Mouse (Mus musculus): ENCODE data around the gene Gm42669. TPM values are rescaled to one million over a fixed set of nuclear protein-coding genes. Genes with fewer than 3 reads are reported as not detected.

Gene Gm42669
- total and polyA plus RNA-seq, 2 experiments from 2014 or later: 0.16 to 0.64 TPM

DNA sequence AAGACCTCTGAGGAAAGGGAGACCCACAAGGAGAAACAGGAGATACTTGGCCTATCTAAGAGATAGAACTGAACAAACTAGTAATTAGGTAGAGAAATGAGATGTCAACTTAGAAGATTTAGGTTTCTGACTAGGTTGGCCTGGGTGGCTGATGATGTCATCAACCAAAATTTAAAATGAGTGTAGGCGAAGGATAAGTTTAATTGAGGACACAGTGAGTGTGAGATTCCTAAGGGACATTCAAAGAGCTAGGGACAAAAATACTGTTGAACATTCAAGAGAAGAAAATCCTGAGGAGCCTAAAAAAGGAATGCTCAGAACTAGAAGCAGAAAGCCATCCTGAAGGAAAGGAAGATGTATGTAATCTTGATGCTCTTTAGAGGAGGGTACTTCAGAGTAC, 8.7 kb downstream of the Gm42669 start:
- DNase-seq (ENCODE audit: low spot score): no peak
- H3K36me3 ChIP-seq (ENCODE audit: insufficient read depth, low read length): no peaks in the 10 kb centered on the region
- 94% methylated on average over 1 of the region's 1 CpGs for WGBS

DNA sequence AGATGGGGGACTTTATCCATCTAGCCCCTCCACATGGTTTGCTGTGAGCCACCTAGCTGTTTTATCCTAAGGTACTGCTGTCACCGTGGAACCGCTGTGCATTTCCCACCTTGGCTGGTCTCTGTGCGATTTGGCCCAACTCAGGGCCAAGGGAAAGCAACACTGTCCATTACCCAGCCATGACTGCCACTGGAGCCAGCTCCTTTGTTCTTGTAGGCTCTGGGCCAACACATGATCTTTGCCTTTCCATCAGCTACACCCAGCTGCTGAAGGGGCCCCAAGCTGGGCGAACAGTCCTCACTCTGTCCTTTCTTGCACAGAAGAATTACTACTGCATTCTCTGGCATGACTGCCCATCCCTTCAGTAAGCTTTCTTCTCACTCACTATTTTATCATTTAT, 11.2 kb downstream of the Gm42669 start:
- WGBS: 66% methylated on average over 4 of the region's 4 CpGs
- no peak overlapping the region for H3K4me2 ChIP-seq (ENCODE audit: low read depth, low read length)
- ATAC-seq: peak; percentile 63; the same call in 1 of the 2 replicates
- peak; percentile 43 for DNase-seq (ENCODE audit: low spot score)
- no peaks in the 10 kb centered on the region for H3K36me3 ChIP-seq (ENCODE audit: insufficient read depth, low read length)
- H3K4me3 ChIP-seq (ENCODE audit: low read length): no peak overlapping the region
- no peaks in the 10 kb centered on the region for H3K9me3 ChIP-seq (ENCODE audit: low read length)
- H3K27ac ChIP-seq: no peak overlapping the region
- no peaks in the 10 kb centered on the region for H3K27me3 ChIP-seq (ENCODE audit: insufficient read depth, low read length)
- H3K9ac ChIP-seq (replicated peaks; ENCODE audit: low read length): no peak overlapping the region
- no peaks in the 10 kb centered on the region for H3K4me1 ChIP-seq (ENCODE audit: insufficient read depth, low read length)
- no peak for TF ChIP-seq CTCF (IDR thresholded peaks at IDR 0.05; ENCODE audit: low read depth)

More for the DNA sequence above, 8.7 kb downstream of the Gm42669 start:
- TF ChIP-seq CTCF (IDR thresholded peaks at IDR 0.05; ENCODE audit: low read depth): no peak
- no peaks in the 10 kb centered on the region for H3K27me3 ChIP-seq (ENCODE audit: insufficient read depth, low read length)
- H3K9me3 ChIP-seq (ENCODE audit: low read length): no peaks in the 10 kb centered on the region
- H3K4me3 ChIP-seq (ENCODE audit: low read length): no peak overlapping the region
- H3K27ac ChIP-seq: no peak overlapping the region
- no peak overlapping the region for H3K4me2 ChIP-seq (ENCODE audit: low read depth, low read length)
- H3K9ac ChIP-seq (replicated peaks; ENCODE audit: low read length): no peak overlapping the region
- no peak for ATAC-seq
- H3K4me1 ChIP-seq (ENCODE audit: insufficient read depth, low read length): no peaks in the 10 kb centered on the region

DNA sequence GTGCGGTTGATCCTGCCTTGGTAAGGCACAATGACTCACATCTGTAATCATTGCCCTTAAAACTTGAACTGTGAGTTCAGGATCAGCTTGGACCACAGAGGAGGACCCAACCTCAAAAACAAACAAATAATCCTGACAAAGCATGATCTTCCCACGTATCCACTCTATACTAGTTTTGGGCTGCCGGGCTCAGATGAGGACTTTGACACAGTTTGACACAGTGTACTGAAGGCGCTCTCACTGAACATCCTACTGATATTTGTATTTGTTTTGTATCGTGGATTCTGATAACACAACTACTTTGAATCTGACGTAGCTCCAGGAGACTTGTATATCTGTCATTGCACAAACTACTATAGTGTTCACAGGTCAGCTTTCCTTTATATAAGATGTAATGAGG, 14.0 kb downstream of the Gm42669 start:
- no peak overlapping the region for H3K4me2 ChIP-seq (ENCODE audit: low read depth, low read length)
- H3K36me3 ChIP-seq (ENCODE audit: insufficient read depth, low read length): no peaks in the 10 kb centered on the region
- ATAC-seq: no peak
- no peaks in the 10 kb centered on the region for H3K27me3 ChIP-seq (ENCODE audit: insufficient read depth, low read length)
- no peaks in the 10 kb centered on the region for H3K4me1 ChIP-seq (ENCODE audit: insufficient read depth, low read length)
- H3K9ac ChIP-seq (replicated peaks; ENCODE audit: low read length): no peak overlapping the region
- H3K27ac ChIP-seq: no peak overlapping the region
- WGBS: 92% methylated on average over 6 of the region's 6 CpGs
- no peak overlapping the region for H3K4me3 ChIP-seq (ENCODE audit: low read length)
- no peaks in the 10 kb centered on the region for H3K9me3 ChIP-seq (ENCODE audit: low read length)
- DNase-seq (ENCODE audit: low spot score): no peak
- TF ChIP-seq CTCF (IDR thresholded peaks at IDR 0.05; ENCODE audit: low read depth): no peak

DNA sequence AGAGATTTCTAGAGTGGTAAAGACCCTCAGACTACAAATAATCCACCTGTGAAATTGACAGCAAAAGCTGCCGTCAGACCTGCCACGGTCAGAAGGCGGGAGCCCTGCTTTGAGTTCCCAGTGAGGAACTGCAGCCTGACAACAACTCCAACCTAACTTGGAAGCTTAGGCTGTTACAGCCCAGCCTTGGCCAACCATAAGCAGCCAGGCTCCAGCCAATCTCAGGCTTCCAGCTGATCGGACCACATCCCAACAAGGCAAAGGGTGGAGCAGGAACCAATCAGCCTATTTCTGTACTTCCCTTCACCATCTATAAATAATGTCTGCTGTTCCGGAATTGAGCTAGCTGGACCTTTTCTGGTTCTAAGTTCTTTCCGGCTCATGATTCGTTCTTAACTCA, 14.5 kb downstream of the Gm42669 start:
- H3K4me1 ChIP-seq (ENCODE audit: insufficient read depth, low read length): no peaks in the 10 kb centered on the region
- H3K4me3 ChIP-seq (ENCODE audit: low read length): no peak overlapping the region
- 78% methylated on average over 7 of the region's 7 CpGs for WGBS
- no peak overlapping the region for H3K4me2 ChIP-seq (ENCODE audit: low read depth, low read length)
- TF ChIP-seq CTCF (IDR thresholded peaks at IDR 0.05; ENCODE audit: low read depth): no peak
- no peaks in the 10 kb centered on the region for H3K9me3 ChIP-seq (ENCODE audit: low read length)
- ATAC-seq (no peak), DNase-seq (ENCODE audit: low spot score) (no peak)
- H3K36me3 ChIP-seq (ENCODE audit: insufficient read depth, low read length): no peaks in the 10 kb centered on the region
- no peak overlapping the region for H3K27ac ChIP-seq
- no peak overlapping the region for H3K9ac ChIP-seq (replicated peaks; ENCODE audit: low read length)
- no peaks in the 10 kb centered on the region for H3K27me3 ChIP-seq (ENCODE audit: insufficient read depth, low read length)

- Histone ChIP-seq H3K27me3 (ENCODE audit: insufficient read depth, low read length) (no peaks in the 10 kb centered on the region), H3K4me3 (ENCODE audit: low read length) (no peak overlapping the region), H3K4me2 (ENCODE audit: low read depth, low read length) (no peak overlapping the region), H3K9ac (replicated peaks; ENCODE audit: low read length) (no peak overlapping the region), H3K9me3 (ENCODE audit: low read length) (no peaks in the 10 kb centered on the region), H3K36me3 (ENCODE audit: insufficient read depth, low read length) (no peaks in the 10 kb centered on the region), H3K4me1 (ENCODE audit: insufficient read depth, low read length) (no peaks in the 10 kb centered on the region), H3K27ac (no peak overlapping the region)
- DNase-seq (ENCODE audit: low spot score) (no peak), ATAC-seq (no peak)
- 81% methylated on average over 10 of the region's 10 CpGs for WGBS
- TF ChIP-seq CTCF (IDR thresholded peaks at IDR 0.05; ENCODE audit: low read depth): no peak
Observed at GRCm38 (mm10) chr5:107524281-107524680, 16.9 kb downstream of the Gm42669 start.

DNA sequence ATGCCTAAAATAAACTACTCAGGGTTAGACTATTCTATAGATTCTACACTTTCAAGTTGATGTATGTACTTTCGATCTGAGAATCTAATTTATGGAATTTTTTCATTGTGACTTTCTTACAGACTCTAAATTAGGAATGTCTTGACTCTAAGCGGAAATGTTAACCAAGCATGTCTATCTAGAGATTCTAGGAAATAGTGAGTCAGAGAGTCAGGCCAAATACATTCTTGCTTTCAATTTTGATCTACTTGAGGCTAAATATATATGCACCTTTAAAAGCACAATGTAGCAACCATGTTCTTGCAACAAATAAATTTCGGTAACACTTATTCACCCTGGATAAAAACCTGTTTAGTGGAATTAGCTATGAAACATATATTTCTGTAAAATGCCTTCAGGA, 21.4 kb downstream of the Gm42669 start:
- no peak for TF ChIP-seq CTCF (IDR thresholded peaks at IDR 0.05; ENCODE audit: low read depth)
- ATAC-seq (no peak), DNase-seq (ENCODE audit: low spot score) (no peak)
- no peak overlapping the region for H3K4me2 ChIP-seq (ENCODE audit: low read depth, low read length)
- H3K9ac ChIP-seq (replicated peaks; ENCODE audit: low read length): no peak overlapping the region
- 93% methylated on average over 3 of the region's 3 CpGs for WGBS
- H3K27me3 ChIP-seq (ENCODE audit: insufficient read depth, low read length): no peaks in the 10 kb centered on the region
- H3K4me1 ChIP-seq (ENCODE audit: insufficient read depth, low read length): no peaks in the 10 kb centered on the region
- no peak overlapping the region for H3K27ac ChIP-seq
- no peak overlapping the region for H3K4me3 ChIP-seq (ENCODE audit: low read length)
- H3K9me3 ChIP-seq (ENCODE audit: low read length): no peaks in the 10 kb centered on the region
- no peaks in the 10 kb centered on the region for H3K36me3 ChIP-seq (ENCODE audit: insufficient read depth, low read length)

DNA sequence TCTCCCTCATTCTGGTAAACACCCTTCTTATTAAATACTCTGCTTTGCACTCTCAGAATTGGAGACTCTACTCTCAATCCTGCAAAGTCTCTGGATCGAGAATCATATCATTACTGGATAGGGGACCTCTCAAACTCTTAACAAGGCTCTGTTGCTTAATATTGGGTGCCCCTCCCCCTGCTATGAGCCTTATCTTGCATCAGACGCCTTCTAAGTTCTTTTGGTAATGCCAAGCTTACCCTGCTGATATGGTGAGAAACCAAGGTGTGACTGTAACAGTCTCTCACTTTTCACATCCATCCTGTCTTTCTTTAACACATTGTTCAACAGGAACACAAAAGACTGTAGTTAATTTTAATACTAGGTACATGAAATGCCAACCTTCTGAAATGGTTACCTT, 26.2 kb downstream of the Gm42669 start:
- no peak overlapping the region for H3K9ac ChIP-seq (replicated peaks; ENCODE audit: low read length)
- H3K27ac ChIP-seq: no peak overlapping the region
- TF ChIP-seq CTCF (IDR thresholded peaks at IDR 0.05; ENCODE audit: low read depth): no peak
- no peaks in the 10 kb centered on the region for H3K27me3 ChIP-seq (ENCODE audit: insufficient read depth, low read length)
- no peaks in the 10 kb centered on the region for H3K9me3 ChIP-seq (ENCODE audit: low read length)
- H3K4me3 ChIP-seq (ENCODE audit: low read length): no peak overlapping the region
- no peaks in the 10 kb centered on the region for H3K36me3 ChIP-seq (ENCODE audit: insufficient read depth, low read length)
- WGBS: 74% methylated on average over 2 of the region's 2 CpGs
- ATAC-seq (no peak), DNase-seq (ENCODE audit: low spot score) (no peak)
- H3K4me1 ChIP-seq (ENCODE audit: insufficient read depth, low read length): no peaks in the 10 kb centered on the region
- no peak overlapping the region for H3K4me2 ChIP-seq (ENCODE audit: low read depth, low read length)
